Mouse (Mus musculus) testis, adult 2 months (tissue): ENCODE data around the gene Gm45521. TPM values are rescaled to one million over a fixed set of nuclear protein-coding genes. Genes with fewer than 3 reads are reported as not detected.
A peak's percentile ranks its signal among the peaks of the same experiment; 100 is the strongest.

Source experiments
- H3K27ac ChIP-seq: fragments of 200-500 bp; 2 replicates; pipeline ENCODE4 v1.5.1; 2012; ENCODE audit warnings: low read depth, low read length; ENCODE audit not compliant: control insufficient read depth, insufficient read depth
- H3K27me3 ChIP-seq: fragments of 200-500 bp; 2 replicates; pipeline ENCODE4 v1.6.1; 2012; ENCODE audit warnings: mild to moderate bottlenecking, low read length, moderate library complexity; ENCODE audit not compliant: control insufficient read depth, insufficient read depth
- H3K36me3 ChIP-seq: fragments of 200-500 bp; 2 replicates; pipeline ENCODE4 v1.6.1; 2012; ENCODE audit warnings: mild to moderate bottlenecking, low read length; ENCODE audit not compliant: control insufficient read depth, insufficient read depth
- H3K4me1 ChIP-seq: fragments of 200-500 bp; 2 replicates; pipeline ENCODE4 v1.6.1; 2012; ENCODE audit warnings: low read length; ENCODE audit not compliant: control insufficient read depth, insufficient read depth
- H3K4me3 ChIP-seq: fragments of 200-500 bp; 2 replicates; pipeline ENCODE4 v1.5.1; 2012; ENCODE audit warnings: low read depth, mild to moderate bottlenecking, low read length, moderate library complexity, mixed read lengths; ENCODE audit not compliant: control insufficient read depth
- CTCF ChIP-seq: fragments of 200-500 bp; IDR thresholded peaks from 2 replicates; pipeline ENCODE4 v1.5.1; 2012; ENCODE audit warnings: low read depth, mild to moderate bottlenecking, inconsistent platforms, low read length, moderate library complexity; ENCODE audit not compliant: control insufficient read depth, insufficient read depth, insufficient replicate concordance
- POLR2A ChIP-seq: fragments of 200-500 bp; IDR thresholded peaks from 2 replicates; pipeline ENCODE4 v1.6.1; 2012; ENCODE audit warnings: low read depth, mild to moderate bottlenecking, inconsistent platforms, low read length, moderate library complexity; ENCODE audit not compliant: control insufficient read depth
- polyA plus RNA-seq: library from polyadenylated mRNA; depleted of rRNA; stranded (reverse); fragments of >200 nt; gene quantifications from 2 replicates; pipeline ENCODE4 v1.2.3, GENCODE M21; 2012; rRNA removed

Gene Gm45521
- polyA plus RNA-seq, 1 experiment: 3.4 TPM

- TF ChIP-seq CTCF (no peak), POLR2A (no peak)
- peaks cover 13% of the 10 kb centered on the region for H3K4me1 ChIP-seq
- H3K27ac ChIP-seq: peak overlapping the region; percentile 29
Measured at GRCm38 (mm10) chr14:8007486-8007885, 50.4 kb downstream of the Gm45521 start.

GRCm38 (mm10) chr14:8007923-8008322, 50.8 kb downstream of the Gm45521 start:
- TF ChIP-seq POLR2A (no peak), CTCF (no peak)
- Histone ChIP-seq H3K27ac (peak overlapping the region; percentile 32), H3K4me3 (no peak overlapping the region), H3K27me3 (no peaks in the 10 kb centered on the region), H3K4me1 (peaks cover 8% of the 10 kb centered on the region), H3K36me3 (no peaks in the 10 kb centered on the region)

More at GRCm38 (mm10) chr14:8007486-8007885, 50.4 kb downstream of the Gm45521 start:
- Histone ChIP-seq H3K4me3 (no peak overlapping the region), H3K27me3 (no peaks in the 10 kb centered on the region), H3K36me3 (no peaks in the 10 kb centered on the region)

Other genes starting within 250 kb of the Gm45521 start
- 126 TPM in 2 replicates for gene Gm26661, start 165.7 kb upstream of the Gm45521 start, polyA plus RNA-seq
- gene Flnb, start 139.3 kb upstream of the Gm45521 start, polyA plus RNA-seq: 9.8 and 11.3 TPM in 2 replicates
- gene Dnase1l3, start 37.3 kb downstream of the Gm45521 start, polyA plus RNA-seq: 1.1 and 1.4 TPM in 2 replicates
- gene Abhd6, start 45.6 kb downstream of the Gm45521 start, polyA plus RNA-seq: 16.9 and 19.5 TPM in 2 replicates
- gene Rpp14, start 123.1 kb downstream of the Gm45521 start, polyA plus RNA-seq: 3.0 and 3.3 TPM in 2 replicates
- gene Pxk, start 140.9 kb downstream of the Gm45521 start, polyA plus RNA-seq: 39.4 and 44.0 TPM in 2 replicates
- 97.6 and 115 TPM in 2 replicates for gene Pdhb, start 215.7 kb downstream of the Gm45521 start, polyA plus RNA-seq